Mouse (Mus musculus): Measurements from ENCODE around the gene Vhl. TPM values are rescaled to one million over a fixed set of nuclear protein-coding genes. Genes with fewer than 3 reads are reported as not detected.
A peak's percentile ranks its signal among the peaks of the same experiment; 100 is the strongest.

Gene Vhl
- polyA plus RNA-seq, 1 experiment from 2014 or later = 30.5 TPM

DNA sequence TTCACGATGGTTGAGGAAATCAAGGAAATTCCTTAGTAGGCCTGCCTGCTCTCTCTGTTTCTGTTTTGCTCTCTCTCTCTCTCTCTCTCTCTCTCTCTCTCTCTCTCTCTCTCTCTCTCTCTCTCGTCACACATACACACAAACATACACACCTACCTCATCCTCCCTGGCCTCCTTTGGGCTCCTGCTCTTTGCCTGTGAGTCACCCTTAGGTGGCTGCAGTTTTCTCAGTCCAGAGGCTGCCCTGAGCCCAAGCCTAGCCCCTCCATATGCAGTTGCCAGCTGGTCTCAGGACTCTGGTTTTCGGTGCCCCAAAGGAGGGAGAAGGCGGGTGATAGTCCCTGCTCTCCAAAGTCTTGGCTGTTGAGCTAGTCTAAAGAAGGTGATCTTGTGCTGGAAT, 19.3 kb downstream of the Vhl start:
- ATAC-seq = no peak
- Histone ChIP-seq H3K27me3 (replicated peaks; ENCODE audit: control insufficient read depth, insufficient read depth, low read length) (no peaks in the 10 kb centered on the region), H3K36me3 (ENCODE audit: control insufficient read depth, insufficient read depth, low read length) (no peaks in the 10 kb centered on the region; the same call in 1 of the 2 replicates), H3K27ac (ENCODE audit: low read length) (no peak overlapping the region), H3K4me2 (ENCODE audit: low read depth, low read length) (no peak overlapping the region), H3K9ac (ENCODE audit: low read depth, low read length) (no peak overlapping the region), H3K4me3 (ENCODE audit: low read length) (no peak overlapping the region), H3K9me3 (ENCODE audit: control insufficient read depth, low read length) (no peaks in the 10 kb centered on the region), H3K4me1 (ENCODE audit: control insufficient read depth, insufficient read depth, low read length) (peaks cover 3% of the 10 kb centered on the region; the same call in 1 of the 2 replicates)
- WGBS = 70% methylated on average over 4 of the region's 4 CpGs

DNA sequence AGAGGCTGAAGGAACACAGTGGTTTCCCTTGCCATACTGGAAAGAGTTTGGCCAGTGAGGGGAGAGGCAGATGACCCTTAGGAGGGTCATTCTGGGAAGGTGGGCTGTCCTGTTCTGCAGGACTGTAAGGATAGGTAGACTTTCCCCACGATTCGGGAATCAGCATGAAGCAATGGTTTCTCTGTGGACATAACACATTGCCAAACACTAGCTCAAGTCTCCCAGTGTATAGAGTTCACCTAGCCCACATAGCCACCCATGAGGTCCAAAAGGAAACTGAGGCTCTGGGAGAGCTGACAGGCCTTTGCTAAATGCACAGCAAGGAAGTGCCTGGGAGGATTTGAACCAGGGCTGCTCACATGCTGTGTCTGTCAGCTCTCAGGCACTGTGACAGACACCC, 20.2 kb downstream of the Vhl start:
- WGBS = 86% methylated on average over 2 of the region's 2 CpGs
- ATAC-seq = no peak
- H3K27ac ChIP-seq (ENCODE audit: low read length) = no peak overlapping the region; the same call in 1 of the 2 replicates

DNA sequence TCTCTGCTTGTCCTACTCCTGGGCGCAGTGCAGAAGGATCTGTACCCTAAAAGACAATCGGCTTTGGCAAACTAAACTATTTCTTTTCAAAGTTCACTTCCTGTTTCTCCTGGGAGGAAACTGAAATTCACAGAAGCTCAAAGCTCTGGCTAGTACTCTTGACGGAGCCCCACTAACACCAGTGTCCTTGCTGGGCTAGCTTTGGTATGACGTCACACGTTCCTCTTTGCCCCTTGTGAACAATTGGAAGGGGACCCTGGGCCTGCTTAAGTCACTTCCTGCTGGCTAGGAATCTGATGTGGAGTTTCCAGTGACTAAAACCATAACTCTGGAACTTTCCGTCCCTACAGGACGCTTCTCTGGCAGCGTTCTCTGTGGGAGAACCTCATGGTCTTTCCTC, 21.0 kb downstream of the Vhl start:
- no peaks in the 10 kb centered on the region for H3K27me3 ChIP-seq (replicated peaks; ENCODE audit: control insufficient read depth, insufficient read depth, low read length)
- peak overlapping the region; percentile 6 for H3K27ac ChIP-seq (ENCODE audit: low read length)
- 69% methylated on average over 8 of the region's 8 CpGs for WGBS
- ATAC-seq = no peak
- H3K9me3 ChIP-seq (ENCODE audit: control insufficient read depth, low read length) = no peaks in the 10 kb centered on the region
- no peak overlapping the region for H3K4me2 ChIP-seq (ENCODE audit: low read depth, low read length)
- H3K4me1 ChIP-seq (ENCODE audit: control insufficient read depth, insufficient read depth, low read length) = peaks cover 3% of the 10 kb centered on the region; the same call in 1 of the 2 replicates
- H3K9ac ChIP-seq (ENCODE audit: low read depth, low read length) = no peak overlapping the region
- H3K36me3 ChIP-seq (ENCODE audit: control insufficient read depth, insufficient read depth, low read length) = no peaks in the 10 kb centered on the region; the same call in 1 of the 2 replicates
- H3K4me3 ChIP-seq (ENCODE audit: low read length) = no peak overlapping the region

More for the DNA sequence above, 20.2 kb downstream of the Vhl start:
- H3K4me3 ChIP-seq (ENCODE audit: low read length) = no peak overlapping the region
- H3K4me1 ChIP-seq (ENCODE audit: control insufficient read depth, insufficient read depth, low read length) = peaks cover 3% of the 10 kb centered on the region; the same call in 1 of the 2 replicates
- H3K9ac ChIP-seq (ENCODE audit: low read depth, low read length) = no peak overlapping the region
- H3K4me2 ChIP-seq (ENCODE audit: low read depth, low read length) = no peak overlapping the region
- no peaks in the 10 kb centered on the region; the same call in 1 of the 2 replicates for H3K36me3 ChIP-seq (ENCODE audit: control insufficient read depth, insufficient read depth, low read length)
- H3K9me3 ChIP-seq (ENCODE audit: control insufficient read depth, low read length) = no peaks in the 10 kb centered on the region
- H3K27me3 ChIP-seq (replicated peaks; ENCODE audit: control insufficient read depth, insufficient read depth, low read length) = no peaks in the 10 kb centered on the region

DNA sequence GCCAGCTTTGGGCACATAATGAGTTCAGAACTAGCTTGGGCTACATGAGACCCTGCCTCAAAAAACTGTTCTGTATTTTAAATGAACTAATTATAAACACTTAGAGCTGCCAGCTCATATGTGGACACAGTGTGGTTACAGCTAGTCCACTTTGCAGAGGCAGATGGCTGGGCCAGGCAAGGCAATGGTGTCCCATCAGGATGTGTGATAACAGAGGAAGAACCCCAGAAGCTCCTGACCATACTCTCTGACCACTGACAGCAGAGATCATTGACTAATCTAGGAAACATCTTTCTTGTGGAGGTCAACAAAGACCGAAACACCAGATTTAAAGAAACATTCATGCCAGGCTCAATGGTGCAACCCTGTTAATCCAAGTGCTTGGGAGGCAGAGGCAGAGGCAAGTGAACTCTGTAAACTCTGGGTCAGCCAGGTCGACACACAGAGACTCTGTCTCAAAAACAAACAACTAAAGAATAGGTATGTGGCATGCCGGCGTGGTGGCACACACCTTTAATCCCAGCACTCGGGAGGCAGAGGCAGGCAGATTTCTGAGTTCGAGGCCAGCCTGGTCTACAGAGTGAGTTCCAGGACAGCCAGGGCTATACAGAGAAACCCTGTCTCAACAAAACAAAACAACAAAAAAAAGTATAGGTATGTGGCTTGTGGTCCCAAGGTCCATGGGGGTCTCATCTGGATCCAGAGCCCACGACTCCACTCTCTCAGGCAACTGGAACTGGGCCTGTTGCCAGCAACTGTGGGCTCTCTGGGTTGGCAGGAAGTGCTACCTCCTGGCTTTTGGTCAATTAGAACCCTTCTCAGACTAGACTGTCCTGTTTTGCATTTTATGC, 25.8 kb downstream of the Vhl start:
- no peaks in the 10 kb centered on the region for H3K9me3 ChIP-seq (ENCODE audit: control insufficient read depth, low read length)
- no peak overlapping the region for H3K4me3 ChIP-seq (ENCODE audit: low read length)
- no peak overlapping the region for H3K4me2 ChIP-seq (ENCODE audit: low read depth, low read length)
- ATAC-seq = no peak
- no peaks in the 10 kb centered on the region; the same call in 1 of the 2 replicates for H3K36me3 ChIP-seq (ENCODE audit: control insufficient read depth, insufficient read depth, low read length)
- H3K4me1 ChIP-seq (ENCODE audit: control insufficient read depth, insufficient read depth, low read length) = peaks cover 8% of the 10 kb centered on the region; the same call in 1 of the 2 replicates
- 78% methylated on average over 7 of the region's 7 CpGs for WGBS
- no peak overlapping the region for H3K27ac ChIP-seq (ENCODE audit: low read length)
- H3K9ac ChIP-seq (ENCODE audit: low read depth, low read length) = no peak overlapping the region
- no peaks in the 10 kb centered on the region for H3K27me3 ChIP-seq (replicated peaks; ENCODE audit: control insufficient read depth, insufficient read depth, low read length)

DNA sequence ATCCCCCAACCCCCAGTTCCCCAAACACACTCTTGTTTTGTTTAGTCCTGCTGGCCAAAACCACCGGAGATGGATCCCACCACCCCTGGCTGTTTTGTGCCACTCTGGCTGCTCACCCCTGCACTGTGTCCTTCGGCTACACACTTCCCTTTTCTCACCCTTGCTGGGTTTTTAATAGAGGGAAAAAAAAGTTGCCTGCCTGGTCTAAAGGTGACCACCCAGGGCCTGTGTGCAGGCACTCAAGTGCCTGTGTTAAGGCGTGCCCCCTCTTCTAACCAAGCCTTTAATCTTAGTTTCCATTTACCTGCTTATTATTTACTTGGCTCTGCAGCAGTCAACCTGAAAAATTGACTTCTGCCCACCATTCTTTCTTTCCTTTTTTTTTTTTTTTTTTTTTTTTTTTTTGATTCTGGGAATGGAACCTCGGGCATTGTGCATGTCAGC, 26.5 kb downstream of the Vhl start:
- whole genome bisulfite sequencing = 64% methylated on average over 4 of the region's 4 CpGs

DNA sequence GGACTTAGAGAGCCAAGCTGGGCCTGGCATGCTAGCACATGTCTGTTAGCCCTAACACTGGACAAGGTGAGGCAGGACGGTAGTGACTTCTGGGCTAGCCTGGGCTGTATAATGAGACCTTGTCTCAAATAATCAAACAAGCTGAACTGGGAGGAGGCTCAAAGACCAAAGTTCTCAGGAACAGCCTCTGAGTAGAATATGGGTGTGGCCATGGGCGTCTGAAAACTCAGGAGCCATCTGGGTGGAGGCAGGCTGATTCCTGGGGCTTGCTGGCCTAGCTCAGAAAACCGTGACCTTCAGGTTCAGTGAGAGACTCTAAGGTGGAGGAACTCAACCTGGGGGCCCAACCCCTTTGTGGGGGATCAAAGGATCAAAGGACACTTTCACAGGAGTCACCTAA, 27.9 kb downstream of the Vhl start:
- Histone ChIP-seq H3K4me1 (ENCODE audit: control insufficient read depth, insufficient read depth, low read length) (peaks cover 5% of the 10 kb centered on the region; the same call in 1 of the 2 replicates), H3K9me3 (ENCODE audit: control insufficient read depth, low read length) (no peaks in the 10 kb centered on the region), H3K4me3 (ENCODE audit: low read length) (no peak overlapping the region), H3K27ac (ENCODE audit: low read length) (0 out of 2 replicates have a peak overlapping the region, but pooled peaks have one; percentile 29), H3K27me3 (replicated peaks; ENCODE audit: control insufficient read depth, insufficient read depth, low read length) (no peaks in the 10 kb centered on the region), H3K36me3 (ENCODE audit: control insufficient read depth, insufficient read depth, low read length) (no peaks in the 10 kb centered on the region; the same call in 1 of the 2 replicates), H3K4me2 (ENCODE audit: low read depth, low read length) (no peak overlapping the region), H3K9ac (ENCODE audit: low read depth, low read length) (no peak overlapping the region)
- 55% methylated on average over 3 of the region's 3 CpGs for WGBS
- ATAC-seq = peak; percentile 79

More for the DNA sequence above, 26.5 kb downstream of the Vhl start:
- Histone ChIP-seq H3K27me3 (replicated peaks; ENCODE audit: control insufficient read depth, insufficient read depth, low read length) (no peaks in the 10 kb centered on the region), H3K9me3 (ENCODE audit: control insufficient read depth, low read length) (no peaks in the 10 kb centered on the region), H3K4me3 (ENCODE audit: low read length) (no peak overlapping the region), H3K36me3 (ENCODE audit: control insufficient read depth, insufficient read depth, low read length) (no peaks in the 10 kb centered on the region; the same call in 1 of the 2 replicates), H3K4me1 (ENCODE audit: control insufficient read depth, insufficient read depth, low read length) (peaks cover 5% of the 10 kb centered on the region; the same call in 1 of the 2 replicates), H3K4me2 (ENCODE audit: low read depth, low read length) (no peak overlapping the region), H3K27ac (ENCODE audit: low read length) (no peak overlapping the region), H3K9ac (ENCODE audit: low read depth, low read length) (no peak overlapping the region)
- ATAC-seq = no peak

DNA sequence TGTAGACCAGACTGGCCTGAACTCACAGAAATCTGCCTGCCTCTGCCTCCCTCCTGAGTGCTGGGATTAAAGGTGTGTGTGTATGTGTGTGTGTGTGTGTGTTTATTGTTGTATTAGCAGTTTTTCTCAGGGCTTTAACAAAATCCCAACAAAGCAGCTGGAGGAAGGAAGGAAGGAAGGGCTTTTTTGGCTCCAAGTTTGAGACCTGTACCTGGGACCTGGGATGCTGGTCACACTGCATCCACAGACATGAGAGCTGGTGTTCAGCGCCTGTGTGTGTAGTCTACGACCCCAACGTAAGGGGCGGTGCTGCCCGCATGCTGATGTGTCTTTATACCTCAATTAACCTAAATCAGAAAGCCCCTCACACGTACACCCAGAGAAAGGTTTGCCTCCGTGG, 29.8 kb downstream of the Vhl start:
- Histone ChIP-seq H3K4me3 (ENCODE audit: low read length) (no peak overlapping the region), H3K9me3 (ENCODE audit: control insufficient read depth, low read length) (no peaks in the 10 kb centered on the region), H3K27me3 (replicated peaks; ENCODE audit: control insufficient read depth, insufficient read depth, low read length) (no peaks in the 10 kb centered on the region), H3K4me1 (ENCODE audit: control insufficient read depth, insufficient read depth, low read length) (peaks cover 8% of the 10 kb centered on the region), H3K27ac (ENCODE audit: low read length) (no peak overlapping the region), H3K9ac (ENCODE audit: low read depth, low read length) (no peak overlapping the region), H3K4me2 (ENCODE audit: low read depth, low read length) (no peak overlapping the region), H3K36me3 (ENCODE audit: control insufficient read depth, insufficient read depth, low read length) (no peaks in the 10 kb centered on the region)
- WGBS = 90% methylated on average over 7 of the region's 7 CpGs
- ATAC-seq = no peak

DNA sequence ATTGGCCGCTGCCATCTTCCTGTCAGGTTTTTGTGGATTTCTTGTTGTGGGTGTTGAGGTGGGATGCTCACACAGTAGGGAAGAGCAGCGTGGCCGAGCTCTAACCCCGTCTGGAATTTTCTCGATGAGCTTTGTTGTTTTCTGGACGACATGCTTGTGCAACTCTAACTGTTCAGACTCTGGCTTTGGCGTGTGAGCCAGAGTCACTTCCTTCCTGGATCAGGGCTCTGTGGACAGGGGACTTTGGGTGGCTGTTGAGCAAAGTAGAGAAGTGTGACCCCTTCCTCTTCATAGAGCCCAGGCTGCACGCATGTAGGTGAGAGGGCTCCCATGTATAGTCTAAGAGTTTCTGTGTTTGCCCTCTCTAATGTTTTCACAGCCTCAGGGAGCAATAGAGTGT, 30.3 kb downstream of the Vhl start:
- 71% methylated on average over 8 of the region's 8 CpGs for WGBS
- ATAC-seq = no peak

DNA sequence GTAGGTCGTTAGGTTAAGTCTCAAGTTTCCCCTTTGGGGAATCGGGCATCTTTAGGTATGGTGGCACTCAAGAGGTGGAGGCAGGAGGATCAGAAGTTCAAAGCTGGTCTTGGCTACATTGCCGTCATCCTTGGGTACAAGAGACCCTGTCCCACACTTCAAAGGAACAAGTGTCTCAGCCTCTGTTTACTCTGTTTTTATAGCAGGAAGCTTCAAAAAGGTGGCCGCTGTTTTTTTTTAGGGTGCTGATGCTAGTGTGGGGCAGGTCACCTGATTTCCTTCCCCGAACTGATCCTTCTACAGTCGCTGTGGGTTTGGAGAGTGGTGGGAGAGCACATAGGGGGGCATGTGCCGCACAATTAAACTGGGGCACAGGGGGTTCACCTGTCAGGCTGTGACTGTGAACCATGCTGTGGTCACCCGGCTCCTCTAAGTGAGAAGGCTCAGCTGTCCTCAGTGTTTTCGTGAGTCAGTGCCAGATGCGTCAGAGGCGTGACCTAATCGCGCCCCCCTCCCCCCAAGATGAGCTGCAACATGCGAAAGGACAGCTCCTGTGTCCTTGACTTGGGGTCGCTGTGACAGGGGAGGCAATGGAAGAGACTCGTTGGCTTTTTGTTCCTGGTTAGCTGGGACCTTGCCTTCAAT, 31.1 kb downstream of the Vhl start:
- no peaks in the 10 kb centered on the region for H3K9me3 ChIP-seq (ENCODE audit: control insufficient read depth, low read length)
- no peak for ATAC-seq
- no peak overlapping the region for H3K27ac ChIP-seq (ENCODE audit: low read length)
- H3K36me3 ChIP-seq (ENCODE audit: control insufficient read depth, insufficient read depth, low read length) = no peaks in the 10 kb centered on the region
- no peak overlapping the region for H3K4me3 ChIP-seq (ENCODE audit: low read length)
- no peak overlapping the region for H3K9ac ChIP-seq (ENCODE audit: low read depth, low read length)
- peaks cover 12% of the 10 kb centered on the region for H3K4me1 ChIP-seq (ENCODE audit: control insufficient read depth, insufficient read depth, low read length)
- no peak overlapping the region for H3K4me2 ChIP-seq (ENCODE audit: low read depth, low read length)
- 61% methylated on average over 16 of the region's 16 CpGs for whole genome bisulfite sequencing
- H3K27me3 ChIP-seq (replicated peaks; ENCODE audit: control insufficient read depth, insufficient read depth, low read length) = no peaks in the 10 kb centered on the region

More for the DNA sequence above, 30.3 kb downstream of the Vhl start:
- no peaks in the 10 kb centered on the region for H3K27me3 ChIP-seq (replicated peaks; ENCODE audit: control insufficient read depth, insufficient read depth, low read length)
- no peak overlapping the region for H3K4me2 ChIP-seq (ENCODE audit: low read depth, low read length)
- no peaks in the 10 kb centered on the region for H3K36me3 ChIP-seq (ENCODE audit: control insufficient read depth, insufficient read depth, low read length)
- no peak overlapping the region for H3K27ac ChIP-seq (ENCODE audit: low read length)
- no peak overlapping the region for H3K9ac ChIP-seq (ENCODE audit: low read depth, low read length)
- H3K4me1 ChIP-seq (ENCODE audit: control insufficient read depth, insufficient read depth, low read length) = peaks cover 8% of the 10 kb centered on the region
- H3K9me3 ChIP-seq (ENCODE audit: control insufficient read depth, low read length) = no peaks in the 10 kb centered on the region
- no peak overlapping the region for H3K4me3 ChIP-seq (ENCODE audit: low read length)
